Mouse (Mus musculus) hindbrain, embryonic 16.5 days (tissue): ENCODE results near the gene Trak1. TPM values are rescaled to one million over a fixed set of nuclear protein-coding genes. Genes with fewer than 3 reads are reported as not detected.
"Not testable (repeated sequence)": the region's sequence is repeated elsewhere in the genome, so short reads cannot be mapped to it uniquely, and the experiment has no call there.

Source experiments
- ATAC-seq: fragments of 200-750 bp; cut with Nextera tagmentation; 2 replicates; pipeline ENCODE4 v1.8.0; 2017; ENCODE audit warnings: moderate TSS enrichment, moderate library complexity
- H3K27ac ChIP-seq: fragments of 300-500 bp; sonication (generic); 2 replicates; pipeline ENCODE4 v1.5.1; 2014; ENCODE audit warnings: low read depth, mild to moderate bottlenecking, control low read depth, low read length, moderate library complexity
- H3K27me3 ChIP-seq: fragments of 300-500 bp; sonication (generic); replicated peaks from 2 replicates; pipeline ENCODE4 v1.6.1; 2014; ENCODE audit warnings: low read length; ENCODE audit not compliant: control insufficient read depth, insufficient read depth
- H3K36me3 ChIP-seq: fragments of 300-500 bp; sonication (generic); 2 replicates; pipeline ENCODE4 v1.6.1; 2014; ENCODE audit warnings: mild to moderate bottlenecking, low read length, moderate library complexity, mixed read lengths; ENCODE audit not compliant: control insufficient read depth, insufficient read depth
- H3K4me1 ChIP-seq: fragments of 300-500 bp; sonication (generic); 2 replicates; pipeline ENCODE4 v1.6.1; 2014; ENCODE audit warnings: low read depth, low read length; ENCODE audit not compliant: control insufficient read depth, insufficient read depth
- H3K4me2 ChIP-seq: fragments of 300-500 bp; sonication (generic); 2 replicates; pipeline ENCODE4 v1.6.1; 2014; ENCODE audit warnings: mild to moderate bottlenecking, low read length, control low read depth, moderate library complexity
- H3K4me3 ChIP-seq: fragments of 300-500 bp; sonication (generic); 2 replicates; pipeline ENCODE4 v1.5.1; 2014; ENCODE audit warnings: mild to moderate bottlenecking, low read length, control low read depth, moderate library complexity
- H3K9ac ChIP-seq: fragments of 300-500 bp; sonication (generic); 2 replicates; pipeline ENCODE4 v1.6.1; 2014; ENCODE audit warnings: low read depth, mild to moderate bottlenecking, control low read depth, low read length, moderate library complexity
- H3K9me3 ChIP-seq: fragments of 300-500 bp; sonication (generic); 2 replicates; pipeline ENCODE4 v1.6.1; 2014; ENCODE audit warnings: mild to moderate bottlenecking, low read length, moderate library complexity; ENCODE audit not compliant: control insufficient read depth
- WGBS: fragments of 180-500 bp; shearing (Covaris S2); extraction: QIAGEN DNeasy Blood & Tissue Kit; methylation state at CpG from one replicate; pipeline ENCODE4 v1.1.7; 2014; 5-methylcytosine and 5-hydroxymethylcytosine counted together
- polyA plus RNA-seq: library from polyadenylated mRNA; unstranded; fragments of >200 nt; fragmentation: Nextera tagmentation; extraction: Ambion mirVana; gene quantifications from 2 replicates; pipeline ENCODE4 v1.2.1, GENCODE M21; 2015

The Trak1 gene
- polyA plus RNA-seq, 1 experiment from 2014 or later, result 57.8 TPM

DNA sequence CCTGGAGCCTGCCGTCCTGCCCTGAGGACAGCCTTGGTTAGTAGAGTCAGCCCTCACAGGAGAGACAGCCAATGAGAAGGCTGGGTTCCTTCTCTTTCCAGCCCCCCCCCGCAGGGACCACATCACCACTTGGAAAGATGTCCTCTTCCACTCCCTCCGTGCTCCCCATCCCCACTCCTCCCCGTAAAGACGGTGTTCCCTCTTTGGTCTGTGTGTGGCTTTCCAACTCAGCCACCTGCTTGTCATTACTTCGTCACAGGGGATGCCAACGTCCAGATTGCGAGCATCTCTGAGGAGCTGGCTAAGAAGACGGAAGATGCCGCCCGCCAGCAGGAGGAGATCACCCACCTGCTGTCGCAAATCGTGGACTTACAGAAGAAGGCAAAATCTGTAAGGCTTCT lies 149.1 kb downstream of the Trak1 start:
- no peaks in the 10 kb centered on the region for H3K4me1 ChIP-seq
- no peaks in the 10 kb centered on the region for H3K27me3 ChIP-seq
- no peak overlapping the region for H3K9ac ChIP-seq
- no peak for ATAC-seq
- H3K4me3 ChIP-seq, result no peak overlapping the region
- H3K9me3 ChIP-seq, result no peaks in the 10 kb centered on the region
- H3K36me3 ChIP-seq, result peaks cover 37% of the 10 kb centered on the region
- H3K4me2 ChIP-seq, result no peak overlapping the region
- H3K27ac ChIP-seq, result no peak overlapping the region
- WGBS, result 78% methylated on average over 13 of the region's 13 CpGs

DNA sequence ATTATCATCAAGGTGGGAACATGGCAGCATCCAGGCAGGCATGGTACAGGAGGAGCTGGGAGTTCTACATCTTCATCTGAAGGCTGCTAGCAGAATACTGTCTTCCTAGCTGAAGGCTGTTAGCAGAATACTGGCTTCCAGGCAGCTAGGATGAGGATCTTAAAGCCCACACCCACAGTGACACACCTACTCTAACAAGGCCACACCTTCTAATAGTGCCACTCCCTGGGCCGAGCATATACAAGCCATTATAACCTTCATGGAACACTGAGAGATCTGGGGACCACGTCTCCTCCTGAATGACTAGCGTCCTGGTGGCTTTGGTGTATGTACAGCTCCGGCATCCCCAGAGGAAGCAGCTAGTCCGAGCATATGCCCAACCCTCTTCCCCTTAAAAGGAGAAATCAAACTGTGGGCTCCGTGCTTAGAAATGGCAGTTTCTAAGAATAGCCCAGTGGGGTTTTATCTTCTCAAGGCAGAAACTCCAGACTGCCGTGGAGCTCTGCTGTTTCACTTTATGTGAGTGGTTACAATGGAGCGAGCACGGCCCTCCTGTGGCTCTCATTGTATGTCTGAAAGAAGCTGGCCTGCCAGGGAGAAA lies 155.1 kb downstream of the Trak1 start:
- H3K4me1 ChIP-seq, H3K4me2 ChIP-seq, H3K27ac ChIP-seq, H3K9me3 ChIP-seq, H3K9ac ChIP-seq, H3K4me3 ChIP-seq, H3K27me3 ChIP-seq: not testable (repeated sequence)
- ATAC-seq, result 0 out of 2 replicates have a peak, but pooled peaks have one; percentile 13
- WGBS, result 34% methylated on average over 9 of the region's 9 CpGs
- H3K36me3 ChIP-seq, result peaks cover 46% of the 10 kb centered on the region

DNA sequence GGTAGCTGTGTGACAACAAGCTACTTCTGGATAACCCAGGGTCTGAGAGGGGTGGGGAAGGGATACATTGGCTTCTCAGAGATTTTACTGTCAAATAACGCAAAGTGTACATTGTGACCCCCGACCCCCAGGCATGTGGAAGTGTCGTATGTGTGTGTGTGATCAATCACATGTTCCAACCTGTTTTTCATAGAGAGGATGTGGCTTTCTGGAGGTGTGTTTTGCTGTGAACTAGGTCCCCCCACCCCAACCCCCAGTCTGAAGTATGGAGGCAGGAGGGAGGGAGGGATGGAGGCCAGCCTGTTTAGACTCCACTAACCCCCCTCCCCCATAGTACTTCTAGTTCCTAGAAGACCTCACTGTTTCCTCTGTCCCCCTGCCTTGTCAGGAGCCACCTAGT lies 157.6 kb downstream of the Trak1 start:
- Histone ChIP-seq H3K9ac (no peak overlapping the region), H3K4me1 (no peaks in the 10 kb centered on the region), H3K27me3 (no peaks in the 10 kb centered on the region), H3K27ac (no peak overlapping the region), H3K4me2 (no peak overlapping the region), H3K4me3 (no peak overlapping the region), H3K9me3 (no peaks in the 10 kb centered on the region), H3K36me3 (peaks cover 32% of the 10 kb centered on the region)
- 91% methylated on average over 3 of the region's 3 CpGs for WGBS
- ATAC-seq, result no peak

DNA sequence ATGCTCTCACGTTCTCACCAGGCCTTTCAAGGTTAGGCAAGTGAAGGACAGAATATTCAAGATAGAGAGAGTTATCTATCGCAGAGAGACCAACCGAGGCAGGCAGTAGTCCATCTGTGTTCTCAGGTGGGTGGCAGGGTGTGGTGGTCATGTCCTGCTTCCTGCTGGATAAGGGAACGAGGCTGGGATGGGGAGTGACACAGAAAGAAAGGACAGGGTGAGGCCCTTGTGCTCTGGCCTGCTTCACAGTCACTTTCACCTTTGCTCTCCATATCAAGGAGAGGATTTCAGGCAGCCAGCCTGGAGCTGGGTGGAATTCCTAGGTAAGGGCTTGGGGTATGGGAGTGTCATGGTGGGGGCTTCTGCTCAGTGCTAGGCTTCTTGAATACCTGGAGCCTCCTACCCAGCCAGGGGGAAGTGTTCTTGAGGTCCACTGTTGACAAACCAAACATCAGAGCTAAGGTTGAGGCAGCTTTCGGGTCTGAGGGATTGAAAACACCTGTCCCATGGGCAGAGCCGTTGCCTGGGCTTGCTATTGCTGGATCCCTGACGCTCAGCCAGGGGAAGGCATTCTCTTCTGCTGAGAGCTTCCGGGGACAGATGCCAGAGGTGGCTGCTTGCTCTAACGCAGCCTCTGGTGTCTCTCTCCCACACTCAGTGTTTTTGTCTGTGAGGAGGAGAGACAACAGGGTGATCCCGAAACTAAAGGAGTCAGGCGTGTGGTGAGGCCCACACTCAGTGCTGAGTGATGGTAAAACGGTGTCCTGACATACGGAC lies 159.6 kb downstream of the Trak1 start:
- no peak for ATAC-seq
- Histone ChIP-seq H3K27ac (no peak overlapping the region), H3K27me3 (no peaks in the 10 kb centered on the region), H3K4me1 (no peaks in the 10 kb centered on the region), H3K9me3 (no peaks in the 10 kb centered on the region), H3K36me3 (peaks cover 48% of the 10 kb centered on the region), H3K4me3 (no peak overlapping the region), H3K9ac (no peak overlapping the region), H3K4me2 (no peak overlapping the region)
- WGBS, result 90% methylated on average over 13 of the region's 13 CpGs

DNA sequence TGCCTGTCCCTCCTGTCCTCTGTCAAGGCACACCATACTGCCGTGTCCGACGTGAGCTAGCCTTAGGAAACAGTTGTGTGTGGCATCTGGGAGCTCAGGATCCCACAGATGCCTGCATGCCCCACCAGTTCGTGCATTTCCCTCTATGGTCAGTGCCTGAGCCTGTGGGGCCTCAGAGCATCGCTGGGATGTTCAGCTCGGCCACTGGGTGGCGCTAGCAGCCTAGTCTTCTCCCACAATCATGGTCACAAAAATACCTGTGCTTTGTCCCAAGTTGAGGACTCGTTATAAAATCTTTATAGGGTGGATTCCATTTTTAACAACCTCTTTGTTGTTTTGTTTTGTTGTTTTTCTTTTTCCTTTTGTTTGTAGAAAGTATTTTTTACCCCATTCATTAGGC lies 161.2 kb downstream of the Trak1 start:
- Histone ChIP-seq H3K4me1 (no peaks in the 10 kb centered on the region), H3K27me3 (no peaks in the 10 kb centered on the region), H3K27ac (no peak overlapping the region), H3K9me3 (no peaks in the 10 kb centered on the region), H3K4me2 (no peak overlapping the region), H3K4me3 (no peak overlapping the region), H3K36me3 (peaks cover 49% of the 10 kb centered on the region), H3K9ac (no peak overlapping the region)
- WGBS, result 33% methylated on average over 8 of the region's 8 CpGs
- no peak for ATAC-seq

DNA sequence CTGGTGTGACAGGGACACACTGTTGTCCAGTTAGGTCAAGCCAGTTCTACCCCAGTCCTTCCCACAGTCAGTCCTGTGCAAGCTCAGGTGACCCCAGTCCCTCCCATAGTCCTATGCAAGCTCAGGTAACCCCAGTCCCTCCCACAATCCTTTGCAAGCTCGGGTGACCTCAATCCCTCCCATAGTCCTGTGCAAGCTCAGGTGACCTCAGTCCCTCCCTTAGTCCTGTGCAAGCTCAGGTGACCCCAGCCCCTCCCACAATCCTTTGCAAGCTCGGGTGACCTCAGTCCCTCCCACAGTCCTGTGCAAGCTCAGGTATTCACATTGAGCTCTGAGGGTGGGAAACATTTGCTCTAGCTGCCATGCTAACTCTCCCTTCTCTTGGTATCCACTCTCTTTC lies 162.6 kb downstream of the Trak1 start:
- Histone ChIP-seq H3K36me3 (peaks cover 38% of the 10 kb centered on the region), H3K9ac (no peak overlapping the region), H3K4me3 (no peak overlapping the region), H3K4me2 (no peak overlapping the region), H3K9me3 (no peaks in the 10 kb centered on the region), H3K27ac (no peak overlapping the region), H3K27me3 (no peaks in the 10 kb centered on the region), H3K4me1 (no peaks in the 10 kb centered on the region)
- no peak for ATAC-seq
- 84% methylated on average over 2 of the region's 2 CpGs for WGBS

DNA sequence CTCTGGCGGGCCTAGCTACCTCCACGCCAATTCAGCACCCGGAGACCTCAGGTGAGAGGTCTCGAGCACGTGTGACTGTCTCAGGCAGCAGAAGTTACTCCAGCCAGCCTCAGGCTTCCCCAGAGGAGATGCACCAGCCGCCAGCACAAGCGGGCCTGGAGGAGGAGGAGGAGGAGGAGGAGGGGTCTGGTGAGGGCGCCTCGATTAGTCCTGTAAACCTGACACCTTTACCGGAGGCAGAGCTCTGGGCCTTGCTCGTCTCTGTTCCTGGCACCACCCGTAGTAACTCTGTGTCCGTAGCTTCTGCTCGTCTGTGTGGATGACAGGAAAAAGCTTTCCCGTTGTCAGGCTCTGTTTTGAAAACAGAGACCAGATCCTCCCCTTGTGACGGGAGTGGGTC lies 163.2 kb downstream of the Trak1 start:
- ATAC-seq, result no peak
- H3K4me1 ChIP-seq, result no peaks in the 10 kb centered on the region
- H3K36me3 ChIP-seq, result peaks cover 38% of the 10 kb centered on the region
- no peak overlapping the region for H3K27ac ChIP-seq
- H3K4me2 ChIP-seq, result no peak overlapping the region
- H3K9ac ChIP-seq, result no peak overlapping the region
- H3K27me3 ChIP-seq, result no peaks in the 10 kb centered on the region
- no peak overlapping the region for H3K4me3 ChIP-seq
- WGBS, result 87% methylated on average over 16 of the region's 16 CpGs
- no peaks in the 10 kb centered on the region for H3K9me3 ChIP-seq

DNA sequence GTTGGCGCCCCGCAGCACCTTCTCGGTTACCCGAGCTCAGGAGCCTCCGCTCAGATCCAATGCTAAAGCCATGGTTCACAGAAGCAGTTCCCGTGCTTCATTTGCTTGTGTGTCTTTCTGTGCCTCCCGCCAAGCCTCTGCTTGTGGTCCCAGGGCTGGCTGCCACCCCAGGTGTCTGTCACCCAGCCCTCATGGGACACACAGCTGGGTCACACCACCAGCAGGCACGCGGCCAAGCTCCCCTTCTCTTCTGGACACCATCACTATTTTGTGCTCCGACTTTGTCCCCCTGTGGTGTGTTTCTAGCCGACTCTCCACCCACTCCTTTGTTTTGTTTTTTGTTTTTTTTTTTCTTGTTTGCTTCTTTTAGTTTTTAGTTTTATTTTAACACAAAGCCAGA lies 170.2 kb downstream of the Trak1 start:
- Histone ChIP-seq H3K4me1 (peaks cover 3% of the 10 kb centered on the region; the same call in 1 of the 2 replicates), H3K9me3 (no peaks in the 10 kb centered on the region), H3K27ac (no peak overlapping the region), H3K27me3 (no peaks in the 10 kb centered on the region), H3K4me2 (no peak overlapping the region), H3K4me3 (no peak overlapping the region), H3K36me3 (peaks cover 27% of the 10 kb centered on the region), H3K9ac (no peak overlapping the region)
- ATAC-seq, result no peak
- 71% methylated on average over 11 of the region's 11 CpGs for WGBS

DNA sequence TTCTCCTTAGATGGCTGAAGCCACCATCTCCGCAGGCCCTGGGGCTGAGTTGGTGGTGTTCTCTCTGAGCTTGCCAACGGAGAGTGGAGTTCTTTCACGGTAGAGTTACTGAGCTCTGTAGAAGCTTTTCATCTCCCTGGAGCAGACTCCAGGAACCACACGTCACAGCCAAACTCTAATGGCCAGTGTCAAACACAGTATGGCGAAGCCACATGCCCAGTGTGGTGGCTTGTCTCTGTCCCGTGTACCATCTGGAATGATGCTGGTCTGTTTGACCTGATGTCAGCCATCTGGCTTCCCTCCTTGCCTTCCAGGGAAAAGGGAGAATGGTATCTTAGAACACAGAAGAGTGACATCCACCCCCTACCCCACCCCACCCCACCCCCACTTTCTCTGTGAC lies 172.4 kb downstream of the Trak1 start:
- Histone ChIP-seq H3K36me3 (peaks cover 30% of the 10 kb centered on the region), H3K27ac (no peak overlapping the region), H3K4me3 (no peak overlapping the region), H3K9ac (no peak overlapping the region), H3K4me1 (peaks cover 3% of the 10 kb centered on the region; the same call in 1 of the 2 replicates), H3K27me3 (no peaks in the 10 kb centered on the region), H3K4me2 (no peak overlapping the region), H3K9me3 (no peaks in the 10 kb centered on the region)
- peak; percentile 72 for ATAC-seq
- 53% methylated on average over 6 of the region's 6 CpGs for WGBS
